Mouse (Mus musculus) midbrain, postnatal 0 days (tissue): ENCODE measurements at regions not wholly inside any gene's neighbourhood (a gene's known extent, or its start where the extent isn't known, plus 50 kb on each side); places are given as distances from the start of the nearest gene placed in this dataset.
A peak's percentile ranks its signal among the peaks of the same experiment; 100 is the strongest.

Source experiments
- ATAC-seq: fragments of 200-750 bp; cut with Nextera tagmentation; 2 replicates; pipeline ENCODE4 v1.8.0; 2017; ENCODE audit warnings: moderate number of reproducible peaks, mild to moderate bottlenecking, moderate TSS enrichment, moderate library complexity; ENCODE audit not compliant: low FRiP score
- DNase-seq: peaks from one replicate; pipeline ENCODE4 v3.0.0-alpha.2; 2015; ENCODE audit warnings: low spot score
- H3K27ac ChIP-seq: fragments of 300-500 bp; sonication (generic); 2 replicates; pipeline ENCODE4 v1.5.1; 2014; ENCODE audit warnings: low read depth, mild to moderate bottlenecking, low read length, mixed read lengths
- H3K27me3 ChIP-seq: fragments of 300-500 bp; sonication (generic); 2 replicates; pipeline ENCODE4 v1.6.1; 2014; ENCODE audit warnings: low read length, control low read depth, mixed read lengths; ENCODE audit not compliant: insufficient read depth
- H3K36me3 ChIP-seq: fragments of 300-500 bp; sonication (generic); 2 replicates; pipeline ENCODE4 v1.6.1; 2014; ENCODE audit warnings: low read length, control low read depth, mixed read lengths; ENCODE audit not compliant: insufficient read depth
- H3K4me1 ChIP-seq: fragments of 300-500 bp; sonication (generic); 2 replicates; pipeline ENCODE4 v1.6.1; 2014; ENCODE audit warnings: mild to moderate bottlenecking, control low read depth, antibody characterized with exemption, low read length, mixed read lengths; ENCODE audit not compliant: insufficient read depth
- H3K4me2 ChIP-seq: fragments of 300-500 bp; sonication (generic); 2 replicates; pipeline ENCODE4 v1.6.1; 2014; ENCODE audit warnings: low read depth, mild to moderate bottlenecking, low read length, mixed read lengths; ENCODE audit not compliant: poor library complexity, severe bottlenecking
- H3K4me3 ChIP-seq: fragments of 300-500 bp; sonication (generic); 2 replicates; pipeline ENCODE4 v1.5.1; 2014; ENCODE audit warnings: low read depth, mild to moderate bottlenecking, low read length, moderate library complexity
- H3K9ac ChIP-seq: fragments of 300-500 bp; sonication (generic); replicated peaks from 2 replicates; pipeline ENCODE4 v1.6.1; 2014; ENCODE audit warnings: mild to moderate bottlenecking, low read length, moderate library complexity, mixed read lengths; ENCODE audit not compliant: poor library complexity, severe bottlenecking
- H3K9me3 ChIP-seq: fragments of 300-500 bp; sonication (generic); 2 replicates; pipeline ENCODE4 v1.6.1; 2016; ENCODE audit warnings: low read length, control low read depth
- CTCF ChIP-seq: IDR thresholded peaks from 2 replicates; pipeline ENCODE4 v1.5.1; 2016; ENCODE audit warnings: antibody characterized with exemption, mild to moderate bottlenecking
- WGBS: fragments of 180-500 bp; shearing (Covaris S2); extraction: QIAGEN DNeasy Blood & Tissue Kit; methylation state at CpG from one replicate; pipeline ENCODE4 v1.1.7; 2014; 5-methylcytosine and 5-hydroxymethylcytosine counted together

- no peak for DNase-seq
- no peak for TF ChIP-seq CTCF
- Histone ChIP-seq H3K27ac (no peak overlapping the region), H3K9ac (no peak overlapping the region), H3K4me2 (no peak overlapping the region), H3K36me3 (no peaks in the 10 kb centered on the region), H3K4me3 (no peak overlapping the region), H3K9me3 (no peaks in the 10 kb centered on the region), H3K4me1 (no peaks in the 10 kb centered on the region), H3K27me3 (no peaks in the 10 kb centered on the region)
- ATAC-seq: no peak
Measured at GRCm38 (mm10) chr4:81096581-81096980, 186.1 kb downstream of the Lurap1l start.

- H3K36me3 ChIP-seq: no peaks in the 10 kb centered on the region
- H3K27ac ChIP-seq: no peak overlapping the region
- no peak overlapping the region for H3K4me2 ChIP-seq
- no peak for TF ChIP-seq CTCF
- no peaks in the 10 kb centered on the region for H3K4me1 ChIP-seq
- no peaks in the 10 kb centered on the region for H3K27me3 ChIP-seq
- ATAC-seq (no peak), DNase-seq (no peak)
- WGBS: 93% methylated on average over 1 of the region's 1 CpGs
- H3K9ac ChIP-seq: no peak overlapping the region
- H3K9me3 ChIP-seq: no peaks in the 10 kb centered on the region
- H3K4me3 ChIP-seq: no peak overlapping the region
Measured at GRCm38 (mm10) chr4:81097597-81097996, 187.2 kb downstream of the Lurap1l start.

GRCm38 (mm10) chr4:81101049-81101448 lies 190.6 kb downstream of the Lurap1l start:
- Histone ChIP-seq H3K36me3 (no peaks in the 10 kb centered on the region), H3K27me3 (no peaks in the 10 kb centered on the region), H3K4me3 (no peak overlapping the region), H3K9me3 (no peaks in the 10 kb centered on the region), H3K4me1 (no peaks in the 10 kb centered on the region), H3K27ac (no peak overlapping the region), H3K9ac (no peak overlapping the region), H3K4me2 (no peak overlapping the region)
- TF ChIP-seq CTCF: no peak
- 77% methylated on average over 2 of the region's 2 CpGs for WGBS
- ATAC-seq: no peak
- DNase-seq: no peak

- peak; percentile 70 for DNase-seq
- Histone ChIP-seq H3K9me3 (no peaks in the 10 kb centered on the region), H3K9ac (no peak overlapping the region), H3K27ac (no peak overlapping the region), H3K27me3 (no peaks in the 10 kb centered on the region), H3K36me3 (no peaks in the 10 kb centered on the region), H3K4me1 (no peaks in the 10 kb centered on the region), H3K4me3 (no peak overlapping the region), H3K4me2 (no peak overlapping the region)
- no peak for ATAC-seq
- peak; percentile 78 for TF ChIP-seq CTCF
- 35% methylated on average over 3 of the region's 3 CpGs for WGBS
Measured at GRCm38 (mm10) chr4:81111307-81111706, 200.9 kb downstream of the Lurap1l start.

- Histone ChIP-seq H3K27me3 (no peaks in the 10 kb centered on the region), H3K4me1 (no peaks in the 10 kb centered on the region), H3K27ac (no peak overlapping the region), H3K36me3 (no peaks in the 10 kb centered on the region), H3K4me2 (no peak overlapping the region), H3K9me3 (no peaks in the 10 kb centered on the region), H3K4me3 (no peak overlapping the region), H3K9ac (no peak overlapping the region)
- WGBS: 84% methylated on average over 7 of the region's 7 CpGs
- DNase-seq (no peak), ATAC-seq (no peak)
- TF ChIP-seq CTCF: no peak
Measured at GRCm38 (mm10) chr4:81116411-81116810, 206.0 kb downstream of the Lurap1l start.

- no peaks in the 10 kb centered on the region for H3K36me3 ChIP-seq
- no peak overlapping the region for H3K27ac ChIP-seq
- H3K4me2 ChIP-seq: no peak overlapping the region
- WGBS: 34% methylated on average over 3 of the region's 3 CpGs
- H3K9me3 ChIP-seq: no peaks in the 10 kb centered on the region
- no peaks in the 10 kb centered on the region for H3K4me1 ChIP-seq
- no peak overlapping the region for H3K4me3 ChIP-seq
- H3K27me3 ChIP-seq: no peaks in the 10 kb centered on the region
- TF ChIP-seq CTCF: no peak
- ATAC-seq (no peak), DNase-seq (no peak)
- H3K9ac ChIP-seq: no peak overlapping the region
Measured at GRCm38 (mm10) chr4:81124155-81124554, 213.7 kb downstream of the Lurap1l start.

GRCm38 (mm10) chr4:81129874-81130273 lies 219.4 kb downstream of the Lurap1l start:
- WGBS: 75% methylated on average over 2 of the region's 2 CpGs
- ATAC-seq: no peak

More at GRCm38 (mm10) chr4:81129874-81130273, 219.4 kb downstream of the Lurap1l start:
- Histone ChIP-seq H3K27me3 (no peaks in the 10 kb centered on the region), H3K27ac (no peak overlapping the region), H3K4me3 (no peak overlapping the region), H3K4me2 (no peak overlapping the region), H3K9ac (no peak overlapping the region), H3K9me3 (no peaks in the 10 kb centered on the region), H3K4me1 (no peaks in the 10 kb centered on the region), H3K36me3 (no peaks in the 10 kb centered on the region)
- TF ChIP-seq CTCF: no peak
- DNase-seq: no peak
